Mouse (Mus musculus): ENCODE results near the gene Use1. TPM values are rescaled to one million over a fixed set of nuclear protein-coding genes. Genes with fewer than 3 reads are reported as not detected.

Gene Use1
- total RNA-seq, 2 experiments from 2014 or later, result 108 to 140 TPM

DNA sequence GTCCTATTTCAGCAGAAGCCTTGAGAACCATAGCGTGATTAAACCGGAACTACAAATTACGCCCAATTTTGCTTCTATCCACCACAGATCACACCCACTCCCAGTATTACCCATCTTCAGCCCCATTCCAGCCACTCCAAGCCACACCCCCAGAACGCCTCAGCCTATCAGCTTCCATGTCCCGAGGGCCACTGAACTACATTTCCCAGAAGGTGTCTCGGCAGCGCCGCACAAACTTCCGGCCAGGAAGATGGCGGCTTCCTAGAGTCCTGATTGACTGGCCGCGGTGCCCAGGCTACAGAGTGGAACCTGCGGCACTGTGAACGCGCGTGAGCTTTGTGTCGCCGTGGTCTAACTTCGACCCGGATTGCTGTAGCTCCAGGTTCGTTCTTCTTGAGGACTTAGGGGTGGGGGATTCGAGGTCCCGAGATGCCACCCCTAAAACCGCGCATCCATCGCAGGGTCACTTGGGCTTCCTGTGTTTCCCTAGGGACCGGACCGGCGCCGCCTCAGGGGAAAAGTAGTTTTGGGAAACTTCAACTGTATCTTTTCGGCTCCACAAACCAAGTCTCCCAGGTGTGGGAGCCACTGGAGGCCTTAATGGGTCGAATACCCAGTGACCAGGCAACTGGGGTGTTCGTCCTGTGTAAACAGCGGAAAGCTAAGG is 30.1 kb downstream of the Use1 start, which contains the start of gene Babam1:
Gene Babam1 (plus strand): TSS at position 223 of the 667 bp plus-strand sequence.
- peak; percentile 99 for ATAC-seq (replicated peaks; ENCODE audit: poor library complexity, severe bottlenecking)

DNA sequence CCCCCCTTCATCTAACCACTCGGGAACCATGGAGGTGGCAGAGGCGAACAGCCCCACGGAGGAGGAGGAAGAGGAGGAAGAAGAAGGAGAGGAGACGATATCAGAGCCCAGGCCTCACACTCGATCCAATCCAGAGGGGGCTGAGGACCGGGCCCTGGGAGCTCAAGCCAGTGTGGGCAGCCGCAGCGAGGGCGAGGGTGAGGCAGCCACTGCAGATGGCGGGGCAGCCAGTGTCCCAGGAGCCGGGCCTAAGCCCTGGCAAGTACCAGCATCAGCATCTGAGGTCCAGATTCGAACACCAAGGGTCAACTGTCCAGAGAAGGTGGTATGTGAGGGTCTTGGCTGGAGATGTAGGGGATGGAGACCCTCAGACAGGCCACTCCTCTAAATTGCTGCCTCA is 31.1 kb downstream of the Use1 start:
- no peak for ATAC-seq (replicated peaks; ENCODE audit: poor library complexity, severe bottlenecking)

DNA sequence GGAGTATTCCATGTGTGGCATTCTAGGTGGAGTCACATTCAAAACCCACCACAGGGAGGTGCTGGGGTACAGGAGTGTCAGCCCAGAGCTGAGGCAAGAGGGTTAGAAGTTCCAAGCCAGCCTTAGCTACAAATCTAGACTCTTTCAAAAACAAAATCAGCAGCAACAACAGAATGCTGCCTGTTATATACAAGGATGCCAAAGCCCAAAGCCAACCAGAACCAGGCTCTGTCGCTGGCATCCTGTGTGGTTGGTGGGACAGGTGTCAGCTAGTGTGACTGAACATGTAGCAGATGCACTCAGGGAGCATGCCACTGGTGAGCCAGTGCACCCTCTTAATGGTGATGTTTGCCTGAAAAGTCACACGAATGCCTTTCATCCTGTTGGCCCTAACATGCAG is 34.2 kb downstream of the Use1 start:
- ATAC-seq (replicated peaks; ENCODE audit: poor library complexity, severe bottlenecking), result no peak

DNA sequence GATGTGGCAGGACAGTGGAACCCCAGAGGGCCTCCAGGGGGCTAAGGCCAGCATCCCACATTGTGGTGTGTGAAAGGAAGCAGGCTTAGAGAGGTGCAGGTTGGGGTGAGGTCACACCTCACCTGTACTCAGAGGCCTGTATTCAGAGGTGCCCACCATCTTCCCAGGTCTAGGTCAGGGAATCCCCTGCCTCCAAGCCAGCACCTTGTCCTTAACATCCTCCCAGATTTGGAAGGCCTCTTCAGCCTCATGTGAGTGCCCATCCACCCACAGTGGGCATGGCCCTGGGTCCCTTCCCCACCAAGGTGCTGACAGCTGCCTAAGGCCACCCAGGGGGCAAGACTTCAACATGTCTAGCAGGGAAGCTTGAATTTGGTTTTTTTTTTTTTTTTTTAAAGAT is 34.8 kb downstream of the Use1 start:
- no peak for ATAC-seq (replicated peaks; ENCODE audit: poor library complexity, severe bottlenecking)

DNA sequence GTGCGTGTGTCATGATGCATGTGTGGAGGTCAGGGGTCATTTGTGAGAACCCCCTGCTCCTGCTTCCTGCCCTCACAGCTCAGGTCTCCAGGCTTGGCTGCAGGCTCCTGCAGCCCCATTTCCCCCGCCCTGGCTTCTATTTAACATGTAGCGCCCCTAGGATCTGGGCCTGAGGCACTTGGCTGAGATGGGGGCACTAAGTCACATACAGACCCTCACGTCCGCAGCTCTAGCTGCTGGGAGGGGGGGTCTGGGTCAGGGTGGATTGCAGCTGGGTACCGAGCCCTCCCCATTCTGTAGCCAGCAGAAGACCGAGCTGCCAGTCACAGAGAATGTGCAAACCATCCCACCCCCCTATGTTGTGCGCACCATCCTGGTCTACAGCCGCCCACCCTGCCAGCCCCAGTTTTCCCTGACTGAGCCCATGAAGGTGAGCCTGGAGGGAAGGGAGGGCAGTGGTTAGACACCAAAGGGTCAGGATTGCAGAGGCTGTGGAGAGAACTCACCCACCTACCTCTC is 35.9 kb downstream of the Use1 start:
- no peak for ATAC-seq (replicated peaks; ENCODE audit: poor library complexity, severe bottlenecking)

DNA sequence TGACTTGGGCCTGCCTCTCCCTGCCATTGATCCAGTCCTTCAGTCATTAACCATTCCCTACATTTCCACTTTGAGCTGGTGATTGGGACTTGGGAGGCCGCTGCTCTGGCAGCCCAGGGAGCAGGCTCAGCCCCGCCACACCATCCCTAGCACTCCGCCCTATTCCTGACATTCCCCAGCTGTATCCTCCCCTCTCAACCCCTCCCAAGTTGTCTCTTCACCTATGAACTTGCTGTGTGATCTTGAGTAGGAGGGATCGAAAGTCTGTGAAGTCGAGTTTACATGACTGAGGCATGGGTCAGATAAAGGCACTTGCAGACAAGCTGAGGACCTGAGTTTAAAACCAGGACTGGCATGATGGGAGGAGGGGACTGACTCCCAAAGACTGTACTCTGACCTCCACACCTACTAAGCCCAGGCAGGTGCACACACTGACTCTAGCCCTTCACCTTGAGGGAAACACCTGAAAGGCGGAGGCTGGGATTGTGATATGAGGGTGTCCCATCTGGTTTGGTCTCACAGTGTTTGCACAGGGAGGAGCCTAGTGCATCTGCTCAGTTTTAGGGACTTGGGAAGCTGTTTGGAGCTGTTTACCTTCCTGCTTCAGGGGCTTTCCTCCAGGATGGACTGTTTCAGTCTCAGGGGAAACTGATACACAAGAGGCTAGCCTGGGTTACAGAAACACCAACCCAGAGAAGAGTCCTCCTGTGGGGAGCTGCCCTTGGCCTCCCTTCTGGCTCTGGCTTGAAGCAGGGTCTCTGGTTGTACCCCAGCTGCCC is 36.6 kb downstream of the Use1 start:
- ATAC-seq (replicated peaks; ENCODE audit: poor library complexity, severe bottlenecking), result no peak

DNA sequence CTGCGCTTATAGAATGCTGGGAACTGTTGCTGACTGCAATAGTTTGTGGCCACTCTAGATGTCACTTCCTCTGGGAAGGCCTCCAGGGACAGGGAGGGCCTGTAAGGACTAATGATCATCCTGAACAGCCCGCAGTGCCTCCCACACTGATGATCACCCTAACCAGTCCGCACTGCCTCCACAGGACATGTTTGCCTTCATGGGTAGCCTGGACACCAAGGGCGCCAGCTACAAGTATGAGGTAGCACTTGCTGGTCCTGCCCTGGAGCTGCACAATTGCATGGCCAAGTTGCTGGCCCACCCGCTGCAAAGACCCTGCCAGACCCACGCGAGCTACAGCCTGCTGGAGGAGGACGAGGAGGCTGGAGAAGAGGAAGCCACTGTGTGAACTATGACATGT is 37.4 kb downstream of the Use1 start:
- no peak for ATAC-seq (replicated peaks; ENCODE audit: poor library complexity, severe bottlenecking)

DNA sequence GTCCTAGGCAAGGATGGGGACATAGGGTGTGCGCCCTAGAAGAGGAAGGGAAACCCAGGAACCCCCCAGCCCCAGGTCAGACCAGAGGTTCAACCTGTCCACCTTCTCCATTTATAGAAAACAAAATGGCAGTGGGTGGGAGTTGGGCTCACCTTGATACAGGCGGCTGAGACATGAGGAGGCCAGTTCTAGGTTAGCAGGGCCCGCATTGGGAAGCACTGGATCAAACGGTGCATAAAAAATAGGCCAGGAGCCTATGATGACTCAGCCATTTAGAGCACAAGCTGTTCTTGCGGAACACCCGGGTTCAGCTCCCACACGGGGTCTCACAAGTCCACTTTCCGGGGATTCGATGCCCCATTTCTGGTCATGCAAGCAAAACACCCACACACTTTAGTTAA is 38.3 kb downstream of the Use1 start:
- 0 out of 2 replicates have a peak, but pooled peaks have one; percentile 13 for ATAC-seq (replicated peaks; ENCODE audit: poor library complexity, severe bottlenecking)

DNA sequence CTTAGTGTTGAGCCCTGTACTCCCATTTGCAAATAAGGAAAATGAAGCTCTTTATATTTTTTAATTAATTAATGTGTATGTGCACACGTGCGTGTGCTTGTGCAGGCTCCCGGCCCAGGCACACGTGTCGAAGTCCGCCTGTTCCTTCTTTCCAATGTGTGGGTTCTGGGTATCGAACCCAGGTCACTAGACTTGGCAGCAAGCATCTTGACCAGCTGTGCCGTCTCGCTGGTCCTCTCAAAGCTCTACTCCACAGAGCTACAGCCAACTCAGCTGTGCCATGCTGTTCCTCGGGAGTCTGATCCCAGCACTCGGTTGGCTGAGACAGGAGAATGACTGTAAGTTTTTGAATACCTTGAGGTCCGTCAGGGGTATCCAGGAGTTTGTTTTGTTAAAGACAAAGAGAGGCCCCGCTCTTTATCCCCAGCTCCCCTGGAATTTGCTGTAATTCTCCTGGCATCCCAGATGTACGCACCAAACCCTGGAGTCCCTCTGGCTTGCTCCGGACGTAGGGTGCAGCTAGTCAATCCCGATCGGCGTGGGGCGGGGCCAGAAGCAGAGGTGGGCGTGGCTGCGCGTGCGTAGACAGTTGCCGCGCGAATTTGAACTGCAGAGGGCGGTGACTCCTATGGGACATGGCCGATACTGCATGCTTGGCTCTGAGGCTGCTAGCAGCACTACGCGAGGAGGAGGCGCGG is 38.9 kb downstream of the Use1 start, which contains the start of gene Ankle1:
Gene Ankle1 (plus strand): TSS at position 610 of the 698 bp plus-strand sequence.
- ATAC-seq (replicated peaks; ENCODE audit: poor library complexity, severe bottlenecking), result peak; percentile 82

DNA sequence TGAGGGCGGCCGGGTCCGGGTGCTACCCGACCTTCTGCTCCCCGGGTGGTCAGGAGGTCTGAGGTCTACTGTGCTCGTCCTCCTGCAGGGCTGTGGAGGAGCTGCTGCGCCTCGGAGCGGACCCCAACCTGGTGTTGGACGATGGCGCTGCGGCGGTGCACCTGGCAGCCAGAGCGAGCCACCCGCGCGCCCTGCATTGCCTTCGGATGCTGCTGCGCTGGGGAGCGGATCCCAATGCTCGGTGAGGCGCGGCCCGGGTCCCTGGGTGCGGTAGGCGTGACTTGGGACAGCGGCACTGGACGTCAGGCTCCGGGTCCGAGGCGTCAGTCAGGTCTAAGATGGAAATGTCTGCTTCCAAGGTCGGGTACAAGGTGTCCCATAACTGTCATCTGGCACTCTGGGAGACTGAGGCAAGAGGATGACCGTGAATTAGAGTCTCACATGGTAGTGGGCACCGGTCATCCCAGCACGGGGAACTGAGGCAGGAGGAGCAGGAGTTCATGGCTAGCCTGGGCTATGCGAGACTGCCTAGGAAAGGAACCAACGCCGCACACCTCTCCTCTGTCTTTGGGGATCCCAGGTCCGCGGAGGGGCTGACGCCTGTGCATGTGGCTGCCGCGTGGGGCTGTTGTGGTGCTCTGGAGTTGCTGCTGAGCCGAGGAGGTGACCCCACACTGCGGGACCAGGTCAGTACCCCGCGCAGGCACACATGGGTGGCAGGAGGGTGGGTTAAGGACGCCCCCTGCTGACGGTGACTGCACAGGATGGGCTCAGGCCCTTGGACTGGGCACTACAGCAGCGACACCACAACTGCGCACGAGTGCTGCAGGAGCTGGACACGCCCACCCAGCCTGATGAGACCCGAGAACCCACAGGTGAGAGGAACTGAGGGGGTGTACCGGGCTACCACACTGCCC is 39.7 kb downstream of the Use1 start:
- ATAC-seq (replicated peaks; ENCODE audit: poor library complexity, severe bottlenecking), result peak; percentile 79

DNA sequence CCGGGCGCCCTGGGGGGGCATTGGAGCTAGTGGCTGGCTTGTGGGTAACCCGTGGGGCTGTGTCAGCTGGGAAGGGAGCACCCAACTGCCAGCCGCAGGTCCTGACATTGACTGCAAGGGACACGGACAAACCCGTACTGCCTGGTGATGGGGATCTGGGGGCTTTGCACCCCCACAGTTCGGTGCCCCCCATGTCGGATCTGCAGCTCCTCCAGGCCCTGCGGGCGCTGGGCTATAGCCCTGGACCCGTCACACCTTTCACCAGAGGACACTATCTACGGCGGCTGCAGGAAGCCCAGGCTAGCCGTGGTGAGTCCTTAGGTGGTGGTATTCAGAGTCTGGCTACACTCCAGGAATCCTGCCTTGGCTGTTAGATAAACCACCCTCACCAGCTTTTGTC is 40.8 kb downstream of the Use1 start:
- no peak for ATAC-seq (replicated peaks; ENCODE audit: poor library complexity, severe bottlenecking)

DNA sequence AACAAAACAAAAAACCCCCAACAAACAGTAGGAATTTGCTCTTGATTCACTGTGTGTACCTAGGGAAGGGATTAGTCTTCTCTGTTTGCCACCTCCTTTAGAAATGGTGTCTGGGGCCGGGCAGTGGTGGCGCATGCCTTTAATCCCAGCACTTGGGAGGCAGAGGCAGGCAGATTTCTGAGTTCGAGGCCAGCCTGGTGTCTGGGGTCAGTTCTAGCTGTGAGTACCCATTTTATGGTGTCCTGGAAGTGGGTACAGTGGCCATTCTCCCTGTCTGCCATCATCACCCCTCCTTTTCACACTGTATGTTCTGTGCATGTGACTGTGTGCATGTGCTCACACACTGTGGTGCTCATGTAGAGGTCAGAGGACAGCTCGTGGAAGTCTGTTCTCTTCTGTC is 41.6 kb downstream of the Use1 start:
- ATAC-seq (replicated peaks; ENCODE audit: poor library complexity, severe bottlenecking), result no peak

DNA sequence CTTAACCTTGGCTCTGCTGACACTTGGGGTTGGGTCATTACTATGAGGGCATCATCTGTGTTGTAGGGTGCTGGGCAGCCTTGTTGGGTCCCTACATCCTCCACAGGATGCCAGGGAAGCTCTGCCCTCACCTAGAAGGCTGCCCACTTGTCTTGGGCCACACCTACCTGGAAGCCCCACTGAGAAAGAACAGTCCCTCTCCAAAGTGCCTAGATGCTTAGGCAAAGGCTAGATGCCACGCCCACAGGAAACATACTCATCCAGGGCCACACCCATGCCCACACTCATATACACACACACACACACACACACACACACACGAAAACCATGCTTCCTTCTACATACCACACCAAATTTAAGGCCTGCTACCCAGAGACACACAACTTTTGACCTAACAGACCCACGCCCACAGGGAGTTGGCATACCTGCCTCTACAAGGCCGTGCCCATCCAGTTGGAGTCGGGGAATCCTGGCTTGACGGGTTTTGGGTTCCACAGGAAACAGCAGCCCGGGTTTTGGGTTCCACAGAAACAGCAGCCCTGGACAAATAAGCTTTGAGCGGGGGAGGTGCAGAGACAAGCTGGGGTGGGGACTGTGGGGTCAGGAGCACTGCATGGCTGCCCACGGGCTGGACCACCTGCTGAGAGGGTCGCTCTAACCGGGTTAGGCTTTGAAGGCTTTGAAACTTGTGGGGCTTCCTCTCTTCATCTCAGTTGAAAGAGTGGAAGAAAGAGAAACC is 45.1 kb downstream of the Use1 start:
- ATAC-seq (replicated peaks; ENCODE audit: poor library complexity, severe bottlenecking), result peak; percentile 62

Other genes starting within 250 kb of the Use1 start
- gene Myo9b, start 94.1 kb upstream of the Use1 start, total RNA-seq (2014; fragmentation: Nextera tagmentation), result 35.5 and 51.5 TPM in 2 replicates
- gene Myo9b, start 94.1 kb upstream of the Use1 start, total RNA-seq (2017), result 34.8 and 38.6 TPM in 2 replicates
- gene Haus8, start 93.9 kb upstream of the Use1 start, total RNA-seq (2014; fragmentation: Nextera tagmentation), result 17.7 and 36.8 TPM in 2 replicates
- 55.1 and 56.2 TPM in 2 replicates for gene Haus8, start 93.9 kb upstream of the Use1 start, total RNA-seq (2017)
- gene Ocel1, start 4.5 kb downstream of the Use1 start, total RNA-seq (2014; fragmentation: Nextera tagmentation), result 8.8 and 12.4 TPM in 2 replicates
- 8.9 TPM in 2 replicates for gene Ocel1, start 4.5 kb downstream of the Use1 start, total RNA-seq (2017)
- gene Nr2f6, start 15.1 kb downstream of the Use1 start, total RNA-seq (2014; fragmentation: Nextera tagmentation), result 1.3 and 7.5 TPM in 2 replicates
- gene Nr2f6, start 15.1 kb downstream of the Use1 start, total RNA-seq (2017), result 3.3 and 4.1 TPM in 2 replicates
- not detected in 2 replicates for gene Ushbp1, start 29.0 kb downstream of the Use1 start, total RNA-seq (2014; fragmentation: Nextera tagmentation)
- gene Ushbp1, start 29.0 kb downstream of the Use1 start, total RNA-seq (2017), result not detected in 2 replicates
- gene Babam1, start 30.0 kb downstream of the Use1 start, total RNA-seq (2014; fragmentation: Nextera tagmentation), result 70.0 and 84.9 TPM in 2 replicates
- 98.5 and 101 TPM in 2 replicates for gene Babam1, start 30.0 kb downstream of the Use1 start, total RNA-seq (2017)
- gene Ankle1, start 39.2 kb downstream of the Use1 start, total RNA-seq (2014; fragmentation: Nextera tagmentation), result 11.1 and 11.7 TPM in 2 replicates
- 11.3 and 12.4 TPM in 2 replicates for gene Ankle1, start 39.2 kb downstream of the Use1 start, total RNA-seq (2017)
- gene Abhd8, start 96.8 kb downstream of the Use1 start, total RNA-seq (2014; fragmentation: Nextera tagmentation), result 1.6 and 7.4 TPM in 2 replicates
- 4.7 and 5.4 TPM in 2 replicates for gene Abhd8, start 96.8 kb downstream of the Use1 start, total RNA-seq (2017)
- gene Mrpl34, start 98.1 kb downstream of the Use1 start, total RNA-seq (2014; fragmentation: Nextera tagmentation), result 56.5 and 77.6 TPM in 2 replicates
- 62.2 and 79.8 TPM in 2 replicates for gene Mrpl34, start 98.1 kb downstream of the Use1 start, total RNA-seq (2017)
- 24.0 and 34.2 TPM in 2 replicates for gene Dda1, start 102.4 kb downstream of the Use1 start, total RNA-seq (2014; fragmentation: Nextera tagmentation)
- 16.9 and 20.3 TPM in 2 replicates for gene Dda1, start 102.4 kb downstream of the Use1 start, total RNA-seq (2017)
- gene Ano8, start 119.1 kb downstream of the Use1 start, total RNA-seq (2014; fragmentation: Nextera tagmentation), result 0.43 and 2.5 TPM in 2 replicates
- 1.9 and 4.5 TPM in 2 replicates for gene Ano8, start 119.1 kb downstream of the Use1 start, total RNA-seq (2017)
- gene Gtpbp3, start 121.3 kb downstream of the Use1 start, total RNA-seq (2014; fragmentation: Nextera tagmentation), result 3.5 and 12.4 TPM in 2 replicates
- 13.5 and 21.5 TPM in 2 replicates for gene Gtpbp3, start 121.3 kb downstream of the Use1 start, total RNA-seq (2017)
- not detected in 2 replicates for gene Plvap, start 144.9 kb downstream of the Use1 start, total RNA-seq (2014; fragmentation: Nextera tagmentation)
- gene Plvap, start 144.9 kb downstream of the Use1 start, total RNA-seq (2017), result 0.10 and 0.43 TPM in 2 replicates
- gene Ccdc194, start 158.9 kb downstream of the Use1 start, total RNA-seq (2014; fragmentation: Nextera tagmentation), result not detected in 2 replicates
- not detected in 2 replicates for gene Ccdc194, start 158.9 kb downstream of the Use1 start, total RNA-seq (2017)
- 47.0 and 55.7 TPM in 2 replicates for gene Bst2, start 170.6 kb downstream of the Use1 start, total RNA-seq (2014; fragmentation: Nextera tagmentation)
- 49.1 and 58.3 TPM in 2 replicates for gene Bst2, start 170.6 kb downstream of the Use1 start, total RNA-seq (2017)
- 50.2 and 64.1 TPM in 2 replicates for gene Mvb12a, start 176.1 kb downstream of the Use1 start, total RNA-seq (2014; fragmentation: Nextera tagmentation)
- 55.0 and 56.6 TPM in 2 replicates for gene Mvb12a, start 176.1 kb downstream of the Use1 start, total RNA-seq (2017)
- not detected in 2 replicates for gene Tmem221, start 192.0 kb downstream of the Use1 start, total RNA-seq (2014; fragmentation: Nextera tagmentation)
- not detected in 2 replicates for gene Tmem221, start 192.0 kb downstream of the Use1 start, total RNA-seq (2017)
- not detected in 2 replicates for gene Nxnl1, start 199.8 kb downstream of the Use1 start, total RNA-seq (2014; fragmentation: Nextera tagmentation)
- gene Nxnl1, start 199.8 kb downstream of the Use1 start, total RNA-seq (2017), result 0.36 TPM in 1 of 2 replicates, not detected in the other
- gene Slc27a1, start 202.0 kb downstream of the Use1 start, total RNA-seq (2014; fragmentation: Nextera tagmentation), result 7.8 and 10.2 TPM in 2 replicates
- 3.3 and 6.2 TPM in 2 replicates for gene Slc27a1, start 202.0 kb downstream of the Use1 start, total RNA-seq (2017)
- 143 and 180 TPM in 2 replicates for gene Pgls, start 225.3 kb downstream of the Use1 start, total RNA-seq (2014; fragmentation: Nextera tagmentation)
- gene Pgls, start 225.3 kb downstream of the Use1 start, total RNA-seq (2017), result 155 and 185 TPM in 2 replicates
- 11.6 and 11.7 TPM in 2 replicates for gene Fam129c, start 230.8 kb downstream of the Use1 start, total RNA-seq (2014; fragmentation: Nextera tagmentation)
- gene Fam129c, start 230.8 kb downstream of the Use1 start, total RNA-seq (2017), result 0.69 and 6.1 TPM in 2 replicates
- 93.8 and 107 TPM in 2 replicates for gene Colgalt1, start 244.2 kb downstream of the Use1 start, total RNA-seq (2014; fragmentation: Nextera tagmentation)
- gene Colgalt1, start 244.2 kb downstream of the Use1 start, total RNA-seq (2017), result 77.1 and 84.4 TPM in 2 replicates

Data from granulocyte monocyte progenitor cell, adult 5-6 weeks (primary cell).